Mouse (Mus musculus) embryonic facial prominence, embryonic 15.5 days (tissue): ENCODE data around the gene H3f3a. TPM values are rescaled to one million over a fixed set of nuclear protein-coding genes. Genes with fewer than 3 reads are reported as not detected.

Source experiments
- ATAC-seq: fragments of 200-750 bp; cut with Nextera tagmentation; 2 replicates; pipeline ENCODE4 v1.8.0; 2017; ENCODE audit warnings: low read depth, moderate TSS enrichment; ENCODE audit not compliant: insufficient number of reproducible peaks, low FRiP score, low TSS enrichment
- H3K27ac ChIP-seq: fragments of 300-500 bp; sonication (generic); replicated peaks from 2 replicates; pipeline ENCODE4 v1.5.1; 2015; ENCODE audit warnings: mild to moderate bottlenecking, inconsistent platforms
- H3K27me3 ChIP-seq: fragments of 300-500 bp; sonication (generic); 2 replicates; pipeline ENCODE4 v1.6.1; 2015; ENCODE audit warnings: inconsistent platforms
- H3K36me3 ChIP-seq: fragments of 300-500 bp; sonication (generic); 2 replicates; pipeline ENCODE4 v1.6.1; 2015; ENCODE audit warnings: mild to moderate bottlenecking, inconsistent platforms
- H3K4me1 ChIP-seq: fragments of 300-500 bp; sonication (generic); 2 replicates; pipeline ENCODE4 v1.6.1; 2015; ENCODE audit warnings: inconsistent platforms
- H3K4me2 ChIP-seq: fragments of 300-500 bp; sonication (generic); replicated peaks from 2 replicates; pipeline ENCODE4 v1.6.1; 2015; ENCODE audit warnings: mild to moderate bottlenecking, inconsistent platforms
- H3K4me3 ChIP-seq: fragments of 300-500 bp; sonication (generic); replicated peaks from 2 replicates; pipeline ENCODE4 v1.5.1; 2015; ENCODE audit warnings: mild to moderate bottlenecking, inconsistent platforms
- H3K9ac ChIP-seq: fragments of 300-500 bp; sonication (generic); 2 replicates; pipeline ENCODE4 v1.6.1; 2015; ENCODE audit warnings: inconsistent platforms
- H3K9me3 ChIP-seq: fragments of 300-500 bp; sonication (generic); replicated peaks from 2 replicates; pipeline ENCODE4 v1.6.1; 2016; ENCODE audit warnings: inconsistent platforms
- WGBS: fragments of 180-500 bp; shearing (Covaris S2); methylation state at CpG from one replicate; pipeline ENCODE4 v1.1.7; 2015; 5-methylcytosine and 5-hydroxymethylcytosine counted together
- polyA plus RNA-seq: library from polyadenylated mRNA; unstranded; fragments of >200 nt; fragmentation: Nextera tagmentation; extraction: Ambion mirVana; gene quantifications from 2 replicates; pipeline ENCODE4 v1.2.1, GENCODE M21; 2015

Gene H3f3a
- polyA plus RNA-seq, 1 experiment from 2014 or later, result 2,695 TPM

DNA sequence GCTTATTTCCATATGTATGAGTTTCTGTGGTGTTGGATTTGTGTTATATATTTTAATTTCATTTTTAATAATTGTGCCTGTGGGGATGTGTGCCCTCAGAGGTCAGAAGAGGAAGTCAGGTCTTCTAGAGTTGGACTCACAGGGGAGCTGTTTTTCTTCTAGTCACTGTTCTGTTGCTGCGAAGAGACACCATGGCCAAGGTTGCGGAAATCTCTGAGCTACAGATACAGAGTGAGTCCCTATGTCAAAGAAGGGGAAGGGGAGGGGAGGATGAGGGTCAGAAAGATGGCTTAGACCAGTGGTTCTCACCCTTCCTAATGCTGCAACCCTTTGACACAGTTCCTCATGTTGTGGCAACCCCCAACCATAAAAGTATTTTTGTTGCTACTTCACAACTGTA is 57.0 kb downstream of the H3f3a start:
- Histone ChIP-seq H3K27ac (no peak overlapping the region), H3K36me3 (peaks cover 30% of the 10 kb centered on the region), H3K9me3 (no peaks in the 10 kb centered on the region), H3K4me3 (no peak overlapping the region), H3K4me1 (no peaks in the 10 kb centered on the region), H3K4me2 (no peak overlapping the region), H3K27me3 (no peaks in the 10 kb centered on the region), H3K9ac (no peak overlapping the region)
- no peak for ATAC-seq
- WGBS, result 94% methylated on average over 2 of the region's 2 CpGs

DNA sequence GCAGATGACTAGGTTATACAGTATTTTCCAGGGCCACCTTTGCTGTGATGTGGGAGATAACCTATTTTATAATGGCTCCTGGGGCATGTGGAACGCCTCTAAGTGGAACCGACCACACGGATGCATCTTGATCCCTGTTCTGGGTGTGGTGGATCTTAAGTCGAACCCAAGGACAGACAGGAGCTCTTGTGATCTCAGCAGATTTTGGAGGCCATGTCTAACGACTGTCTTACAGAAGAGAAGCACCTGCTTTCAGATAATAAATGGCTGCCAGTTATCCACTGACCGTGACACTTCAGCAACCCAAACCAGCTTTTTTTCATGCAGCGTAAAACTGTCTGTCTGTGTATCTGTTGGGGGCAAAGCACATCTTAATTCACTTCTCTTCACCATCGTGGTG is 59.4 kb downstream of the H3f3a start:
- 84% methylated on average over 8 of the region's 8 CpGs for WGBS
- ATAC-seq, result no peak
- no peaks in the 10 kb centered on the region for H3K27me3 ChIP-seq
- no peak overlapping the region for H3K4me2 ChIP-seq
- H3K4me1 ChIP-seq, result no peaks in the 10 kb centered on the region
- no peak overlapping the region for H3K4me3 ChIP-seq
- H3K9ac ChIP-seq, result no peak overlapping the region
- H3K9me3 ChIP-seq, result no peaks in the 10 kb centered on the region
- H3K27ac ChIP-seq, result no peak overlapping the region
- peaks cover 38% of the 10 kb centered on the region for H3K36me3 ChIP-seq

DNA sequence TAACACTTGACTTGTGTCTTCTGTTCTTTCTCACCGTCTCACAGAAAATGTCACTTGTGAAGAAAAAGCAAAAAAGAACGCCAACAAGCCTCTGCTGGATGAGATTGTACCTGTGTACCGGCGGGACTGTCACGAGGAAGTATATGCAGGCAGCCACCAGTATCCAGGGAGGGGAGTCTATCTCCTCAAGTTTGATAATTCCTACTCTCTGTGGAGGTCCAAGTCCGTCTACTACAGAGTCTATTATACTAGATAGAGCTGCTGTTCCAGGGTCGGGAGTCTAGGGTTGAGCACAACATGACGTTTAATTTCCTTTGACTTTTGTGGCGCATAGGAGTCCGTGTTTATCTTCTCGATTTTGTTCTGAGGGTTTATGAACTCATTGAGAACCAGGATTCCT is 61.6 kb downstream of the H3f3a start:
- H3K4me1 ChIP-seq, result no peaks in the 10 kb centered on the region
- H3K4me2 ChIP-seq, result no peak overlapping the region
- ATAC-seq, result no peak
- H3K27ac ChIP-seq, result no peak overlapping the region
- no peaks in the 10 kb centered on the region for H3K27me3 ChIP-seq
- H3K9ac ChIP-seq, result no peak overlapping the region
- WGBS, result 95% methylated on average over 11 of the region's 11 CpGs
- no peak overlapping the region for H3K4me3 ChIP-seq
- H3K9me3 ChIP-seq, result no peaks in the 10 kb centered on the region
- peaks cover 59% of the 10 kb centered on the region for H3K36me3 ChIP-seq

Other genes starting within 250 kb of the H3f3a start
- 99.0 and 102 TPM in 2 replicates for gene Parp1, start 245.0 kb downstream of the H3f3a start, polyA plus RNA-seq
- gene Lin9, start 172.8 kb downstream of the H3f3a start, polyA plus RNA-seq, result 13.9 and 15.8 TPM in 2 replicates
- gene Mixl1, start 116.9 kb downstream of the H3f3a start, polyA plus RNA-seq, result 0.11 and 0.14 TPM in 2 replicates
- gene Acbd3, start 87.9 kb downstream of the H3f3a start, polyA plus RNA-seq, result 26.8 and 27.5 TPM in 2 replicates
- 37.5 and 38.9 TPM in 2 replicates for gene Sde2, start 37.2 kb upstream of the H3f3a start, polyA plus RNA-seq
- 0.24 and 0.32 TPM in 2 replicates for gene Lefty2, start 79.2 kb upstream of the H3f3a start, polyA plus RNA-seq
- gene Pycr2, start 90.3 kb upstream of the H3f3a start, polyA plus RNA-seq, result 96.9 and 105 TPM in 2 replicates
- 4.0 and 4.6 TPM in 2 replicates for gene Lefty1, start 121.1 kb upstream of the H3f3a start, polyA plus RNA-seq
- gene Tmem63a, start 128.4 kb upstream of the H3f3a start, polyA plus RNA-seq, result 17.3 and 18.5 TPM in 2 replicates
- 16.3 and 17.7 TPM in 2 replicates for gene Ephx1, start 207.0 kb upstream of the H3f3a start, polyA plus RNA-seq
- gene 9130409I23Rik, start 237.3 kb upstream of the H3f3a start, polyA plus RNA-seq, result not detected in 2 replicates